Mouse (Mus musculus) liver, embryonic 12.5 days (tissue): Measurements from ENCODE around the gene Ints6l. TPM values are rescaled to one million over a fixed set of nuclear protein-coding genes. Genes with fewer than 3 reads are reported as not detected.

Experiments used
- ATAC-seq: fragments of 200-750 bp; cut with Nextera tagmentation; 2 replicates; pipeline ENCODE4 v1.8.0; 2017; ENCODE audit warnings: moderate number of reproducible peaks, mild to moderate bottlenecking, moderate library complexity
- H3K27ac ChIP-seq: fragments of 300-500 bp; sonication (generic); 2 replicates; pipeline ENCODE4 v1.5.1; 2016; ENCODE audit warnings: mild to moderate bottlenecking
- H3K27me3 ChIP-seq: fragments of 300-500 bp; sonication (generic); replicated peaks from 2 replicates; pipeline ENCODE4 v1.6.1; 2016; ENCODE audit warnings: mild to moderate bottlenecking, moderate library complexity
- H3K36me3 ChIP-seq: fragments of 300-500 bp; sonication (generic); 2 replicates; pipeline ENCODE4 v1.6.1; 2016; ENCODE audit warnings: mild to moderate bottlenecking, moderate library complexity
- H3K4me1 ChIP-seq: fragments of 300-500 bp; sonication (generic); 2 replicates; pipeline ENCODE4 v1.6.1; 2016
- H3K4me2 ChIP-seq: fragments of 300-500 bp; sonication (generic); 2 replicates; pipeline ENCODE4 v1.6.1; 2016; ENCODE audit warnings: mild to moderate bottlenecking, moderate library complexity
- H3K4me3 ChIP-seq: fragments of 300-500 bp; sonication (generic); 2 replicates; pipeline ENCODE4 v1.5.1; 2016; ENCODE audit warnings: mild to moderate bottlenecking, moderate library complexity
- H3K9ac ChIP-seq: fragments of 300-500 bp; sonication (generic); 2 replicates; pipeline ENCODE4 v1.6.1; 2016; ENCODE audit warnings: mild to moderate bottlenecking, moderate library complexity
- H3K9me3 ChIP-seq: fragments of 300-500 bp; sonication (generic); replicated peaks from 2 replicates; pipeline ENCODE4 v1.6.1; 2016; ENCODE audit warnings: mild to moderate bottlenecking, moderate library complexity
- WGBS: fragments of 180-500 bp; shearing (Covaris S2); methylation state at CpG from one replicate; pipeline ENCODE4 v1.1.7; 2016; ENCODE audit not compliant: insufficient replicate concordance; 5-methylcytosine and 5-hydroxymethylcytosine counted together
- polyA plus RNA-seq: library from polyadenylated mRNA; unstranded; fragments of >200 nt; fragmentation: Nextera tagmentation; extraction: Ambion mirVana; gene quantifications from 2 replicates; pipeline ENCODE4 v1.2.1, GENCODE M21; 2016

The Ints6l gene
- 43.6 and 43.9 TPM in 2 replicates for polyA plus RNA-seq

GRCm38 (mm10) chrX:56454671-56455371, at the start of gene Ints6l:
Ints6l (plus strand) TSS chrX:56454857.
- H3K4me3 ChIP-seq, result peak within 1 kb of the TSS; percentile 77
- peak within 1 kb of the TSS; percentile 87 for H3K9ac ChIP-seq
- peak within 1 kb of the TSS; percentile 72 for H3K4me2 ChIP-seq
- peaks cover 20% of the 10 kb centered on the region; the same call in 1 of the 2 replicates for H3K4me1 ChIP-seq
- H3K27ac ChIP-seq, result peak within 1 kb of the TSS; percentile 96
- H3K36me3 ChIP-seq, result peaks cover 4% of the 10 kb centered on the region
- ATAC-seq, result peak; percentile 81
- 15% methylated on average over 22 of the region's 22 CpGs for WGBS
- H3K9me3 ChIP-seq, result no peaks in the 10 kb centered on the region
- no peaks in the 10 kb centered on the region for H3K27me3 ChIP-seq

GRCm38 (mm10) chrX:56405482-56405881, 49.2 kb upstream of the Ints6l start:
- Histone ChIP-seq H3K4me2 (no peak overlapping the region), H3K36me3 (no peaks in the 10 kb centered on the region), H3K27me3 (no peaks in the 10 kb centered on the region), H3K9me3 (no peaks in the 10 kb centered on the region), H3K4me3 (no peak overlapping the region), H3K9ac (no peak overlapping the region), H3K27ac (no peak overlapping the region), H3K4me1 (no peaks in the 10 kb centered on the region)
- ATAC-seq, result no peak
- WGBS, result 29% methylated on average over 1 of the region's 1 CpGs

GRCm38 (mm10) chrX:56406128-56406527, 48.5 kb upstream of the Ints6l start:
- no peaks in the 10 kb centered on the region for H3K9me3 ChIP-seq
- H3K4me2 ChIP-seq, result no peak overlapping the region
- no peak overlapping the region for H3K9ac ChIP-seq
- H3K4me3 ChIP-seq, result no peak overlapping the region
- no peak for ATAC-seq
- no peak overlapping the region for H3K27ac ChIP-seq
- no peaks in the 10 kb centered on the region for H3K36me3 ChIP-seq
- H3K27me3 ChIP-seq, result no peaks in the 10 kb centered on the region
- H3K4me1 ChIP-seq, result no peaks in the 10 kb centered on the region
- 28% methylated on average over 5 of the region's 5 CpGs for WGBS

GRCm38 (mm10) chrX:56416277-56416676, 38.4 kb upstream of the Ints6l start:
- no peak overlapping the region for H3K9ac ChIP-seq
- 38% methylated on average over 3 of the region's 3 CpGs for WGBS

GRCm38 (mm10) chrX:56417541-56417940, 37.1 kb upstream of the Ints6l start:
- Histone ChIP-seq H3K27me3 (no peaks in the 10 kb centered on the region), H3K4me1 (no peaks in the 10 kb centered on the region), H3K9me3 (no peaks in the 10 kb centered on the region), H3K36me3 (no peaks in the 10 kb centered on the region), H3K4me2 (no peak overlapping the region), H3K27ac (no peak overlapping the region), H3K9ac (no peak overlapping the region), H3K4me3 (no peak overlapping the region)
- WGBS, result 56% methylated on average over 4 of the region's 4 CpGs
- no peak for ATAC-seq

More at GRCm38 (mm10) chrX:56416277-56416676, 38.4 kb upstream of the Ints6l start:
- H3K4me2 ChIP-seq, result no peak overlapping the region
- no peaks in the 10 kb centered on the region for H3K27me3 ChIP-seq
- H3K9me3 ChIP-seq, result no peaks in the 10 kb centered on the region
- no peak overlapping the region for H3K4me3 ChIP-seq
- no peaks in the 10 kb centered on the region for H3K36me3 ChIP-seq
- ATAC-seq, result no peak
- no peak overlapping the region for H3K27ac ChIP-seq
- no peaks in the 10 kb centered on the region for H3K4me1 ChIP-seq

GRCm38 (mm10) chrX:56430601-56431000, 24.1 kb upstream of the Ints6l start:
- Histone ChIP-seq H3K27ac (no peak overlapping the region), H3K27me3 (no peaks in the 10 kb centered on the region)
- 40% methylated on average over 2 of the region's 2 CpGs for WGBS

GRCm38 (mm10) chrX:56435758-56436283, 18.8 kb upstream of the Ints6l start:
- no peaks in the 10 kb centered on the region for H3K27me3 ChIP-seq
- peaks cover 10% of the 10 kb centered on the region for H3K4me1 ChIP-seq
- WGBS, result 20% methylated on average over 7 of the region's 7 CpGs
- H3K9ac ChIP-seq, result no peak overlapping the region
- 0 out of 2 replicates have a peak overlapping the region, but pooled peaks have one; percentile 15 for H3K4me2 ChIP-seq
- H3K9me3 ChIP-seq, result no peaks in the 10 kb centered on the region
- H3K4me3 ChIP-seq, result no peak overlapping the region
- ATAC-seq, result peak; percentile 65; the same call in 1 of the 2 replicates
- H3K27ac ChIP-seq, result peak overlapping the region; percentile 36; the same call in 1 of the 2 replicates
- H3K36me3 ChIP-seq, result no peaks in the 10 kb centered on the region

More at GRCm38 (mm10) chrX:56430601-56431000, 24.1 kb upstream of the Ints6l start:
- no peaks in the 10 kb centered on the region for H3K36me3 ChIP-seq
- H3K4me3 ChIP-seq, result no peak overlapping the region
- no peaks in the 10 kb centered on the region for H3K9me3 ChIP-seq
- no peak overlapping the region for H3K9ac ChIP-seq
- ATAC-seq, result no peak
- H3K4me2 ChIP-seq, result no peak overlapping the region
- H3K4me1 ChIP-seq, result 0 out of 2 replicates have a peak, but pooled peaks cover 2% of the 10 kb centered on the region

GRCm38 (mm10) chrX:56446487-56447428, 7.9 kb upstream of the Ints6l start:
- Histone ChIP-seq H3K9ac (peak overlapping the region; percentile 56), H3K9me3 (no peaks in the 10 kb centered on the region), H3K4me2 (peak overlapping the region; percentile 52), H3K36me3 (no peaks in the 10 kb centered on the region), H3K4me1 (peaks cover 44% of the 10 kb centered on the region), H3K4me3 (no peak overlapping the region), H3K27me3 (no peaks in the 10 kb centered on the region), H3K27ac (peak overlapping the region; percentile 92)
- WGBS, result 31% methylated on average over 11 of the region's 11 CpGs
- ATAC-seq, result peak; percentile 98

- Histone ChIP-seq H3K9ac (peak within 1 kb of the TSS; percentile 56), H3K9me3 (no peaks in the 10 kb centered on the region), H3K4me1 (peaks cover 44% of the 10 kb centered on the region), H3K27me3 (no peaks in the 10 kb centered on the region), H3K4me3 (no peak within 1 kb of the TSS), H3K27ac (peak within 1 kb of the TSS; percentile 92), H3K4me2 (peak within 1 kb of the TSS; percentile 52), H3K36me3 (no peaks in the 10 kb centered on the region)
- 27% methylated on average over 4 of the region's 4 CpGs for WGBS
- ATAC-seq, result no peak
These were observed 7.1 kb upstream of the Ints6l start, which contains the start of gene Gm2174 for GRCm38 (mm10) chrX:56447524-56448015. Gm2174 (plus strand) TSS chrX:56447965.

GRCm38 (mm10) chrX:56455372-56456246, 952 bp downstream of the Ints6l start:
- Histone ChIP-seq H3K27ac (peak overlapping the region; percentile 96), H3K4me3 (peak overlapping the region; percentile 77), H3K9me3 (no peaks in the 10 kb centered on the region), H3K9ac (peak overlapping the region; percentile 87), H3K27me3 (no peaks in the 10 kb centered on the region), H3K4me1 (peaks cover 26% of the 10 kb centered on the region; the same call in 1 of the 2 replicates), H3K36me3 (peaks cover 12% of the 10 kb centered on the region), H3K4me2 (peak overlapping the region; percentile 72)
- 9% methylated on average over 45 of the region's 65 CpGs for WGBS
- peak; percentile 91 for ATAC-seq

GRCm38 (mm10) chrX:56456379-56456778, 1.7 kb downstream of the Ints6l start:
- Histone ChIP-seq H3K4me3 (peak overlapping the region; percentile 77), H3K4me1 (peaks cover 31% of the 10 kb centered on the region), H3K36me3 (peaks cover 19% of the 10 kb centered on the region), H3K27ac (peak overlapping the region; percentile 96), H3K9me3 (no peaks in the 10 kb centered on the region), H3K9ac (peak overlapping the region; percentile 87), H3K4me2 (peak overlapping the region; percentile 72), H3K27me3 (no peaks in the 10 kb centered on the region)
- WGBS, result 8% methylated on average over 8 of the region's 8 CpGs
- peak; percentile 62 for ATAC-seq
